In the genomic region with DNA sequence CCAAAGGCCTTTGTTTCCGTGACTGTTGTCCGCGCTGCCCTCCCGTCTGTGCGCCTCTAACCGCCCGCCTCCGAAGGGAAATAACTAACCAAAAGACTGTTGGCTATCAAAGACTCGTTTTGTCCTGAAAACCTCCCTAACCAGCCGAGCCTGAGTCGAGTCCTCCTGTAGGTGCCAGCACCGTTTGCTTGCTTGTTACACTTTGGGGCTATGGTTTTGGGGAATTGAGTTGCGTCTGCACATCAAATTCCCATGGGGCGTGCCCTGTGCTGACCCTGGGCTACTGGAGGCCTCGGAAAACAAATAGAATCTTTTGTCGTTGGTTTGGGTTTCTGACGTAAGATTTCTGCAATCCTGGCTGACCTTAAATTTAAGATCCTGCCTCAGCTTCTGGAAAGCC, we compare ENCODE assay signal across 8 mouse cellular contexts. TPM values are rescaled to one million over a fixed set of nuclear protein-coding genes. Genes with fewer than 3 reads are reported as not detected.
DNase-seq lines count a peak whose midpoint lies in the region; ATAC-seq lines count a peak whose summit lies in the region.

No protein-coding gene starts in this region.

- H3K9me3 ChIP-seq in lung, embryonic 16.5 days (ENCODE audit: control insufficient read depth, low read length), result no peaks in the 10 kb centered on the region
- no peaks in the 10 kb centered on the region for H3K9me3 ChIP-seq in embryonic facial prominence, embryonic 14.5 days (ENCODE audit: control insufficient read depth, low read length)
- H3K9me3 ChIP-seq in hindbrain, embryonic 14.5 days (ENCODE audit: control insufficient read depth, low read length), result no peaks in the 10 kb centered on the region

- H3K36me3 ChIP-seq in lung, embryonic 16.5 days (ENCODE audit: control insufficient read depth, insufficient read depth, low read length), result peaks cover 26% of the 10 kb centered on the region
- H3K36me3 ChIP-seq in embryonic facial prominence, embryonic 14.5 days (ENCODE audit: control insufficient read depth, insufficient read depth, low read length), result peaks cover 31% of the 10 kb centered on the region
- H3K36me3 ChIP-seq in hindbrain, embryonic 14.5 days (replicated peaks; ENCODE audit: control insufficient read depth, insufficient read depth), result peaks cover 30% of the 10 kb centered on the region

- peak overlapping the region; percentile 90 for H3K27ac ChIP-seq in lung, embryonic 16.5 days (ENCODE audit: low read length)
- H3K27ac ChIP-seq in embryonic facial prominence, embryonic 14.5 days (replicated peaks; ENCODE audit: low read depth, low read length), result peak overlapping the region; percentile 89
- H3K27ac ChIP-seq in hindbrain, embryonic 14.5 days, result peak overlapping the region; percentile 95

- no peaks in the 10 kb centered on the region for H3K27me3 ChIP-seq in lung, embryonic 16.5 days (ENCODE audit: control insufficient read depth, insufficient read depth, low read depth, low read length)
- H3K27me3 ChIP-seq in embryonic facial prominence, embryonic 14.5 days (replicated peaks; ENCODE audit: control insufficient read depth, insufficient read depth, low read length), result no peaks in the 10 kb centered on the region
- no peaks in the 10 kb centered on the region for H3K27me3 ChIP-seq in hindbrain, embryonic 14.5 days (ENCODE audit: control insufficient read depth, insufficient read depth, low read length)

- H3K4me1 ChIP-seq in lung, embryonic 16.5 days (replicated peaks; ENCODE audit: control insufficient read depth, insufficient read depth, low read length), result peaks cover 30% of the 10 kb centered on the region
- H3K4me1 ChIP-seq in embryonic facial prominence, embryonic 14.5 days (ENCODE audit: control insufficient read depth, insufficient read depth, low read length), result peaks cover 18% of the 10 kb centered on the region
- peaks cover 27% of the 10 kb centered on the region for H3K4me1 ChIP-seq in hindbrain, embryonic 14.5 days (replicated peaks; ENCODE audit: control insufficient read depth, insufficient read depth, low read length)

- no peak for DNase-seq in lung, postnatal 14 days
- DNase-seq in embryonic facial prominence, embryonic 14.5 days (ENCODE audit: low spot score), result no peak
- DNase-seq in hindbrain, embryonic 14.5 days (ENCODE audit: low spot score), result no peak
- peak; percentile 36 for DNase-seq in lung, postnatal 36 days
- no peak for DNase-seq in urinary bladder, adult 18-20 months (ENCODE audit: low spot score in 2 of 2)
- no peak for DNase-seq in layer of hippocampus, adult 11-12 months (ENCODE audit: low spot score)
- no peak for DNase-seq in spleen, adult 18-20 months

- H3K4me2 ChIP-seq in lung, embryonic 16.5 days (ENCODE audit: low read depth, low read length), result peak overlapping the region; percentile 73
- H3K4me2 ChIP-seq in embryonic facial prominence, embryonic 14.5 days (ENCODE audit: low read depth, low read length), result peak overlapping the region; percentile 61
- H3K4me2 ChIP-seq in hindbrain, embryonic 14.5 days (replicated peaks), result peak overlapping the region; percentile 64

- peak overlapping the region; percentile 80 for H3K9ac ChIP-seq in lung, embryonic 16.5 days (ENCODE audit: low read length)
- peak overlapping the region; percentile 68 for H3K9ac ChIP-seq in embryonic facial prominence, embryonic 14.5 days (ENCODE audit: low read depth, low read length)
- H3K9ac ChIP-seq in hindbrain, embryonic 14.5 days, result peak overlapping the region; percentile 62

- ATAC-seq in lung, embryonic 16.5 days (ENCODE audit: low read depth), result no peak
- ATAC-seq in embryonic facial prominence, embryonic 14.5 days (ENCODE audit: low read depth), result no peak; the same call in 1 of the 2 replicates
- no peak for ATAC-seq in hindbrain, embryonic 14.5 days (ENCODE audit: low FRiP score)

- H3K4me3 ChIP-seq in lung, embryonic 16.5 days (ENCODE audit: low read length), result peak overlapping the region; percentile 61
- H3K4me3 ChIP-seq in embryonic facial prominence, embryonic 14.5 days (ENCODE audit: low read depth, low read length), result peak overlapping the region; percentile 48
- H3K4me3 ChIP-seq in hindbrain, embryonic 14.5 days (replicated peaks; ENCODE audit: low read length), result peak overlapping the region; percentile 81

- WGBS in lung, embryonic 16.5 days, result 2% methylated on average over 17 of the region's 17 CpGs
- 2% methylated on average over 15 of the region's 17 CpGs for WGBS in embryonic facial prominence, embryonic 14.5 days
- WGBS in hindbrain, embryonic 14.5 days, result under 1% methylated on average over 17 of the region's 17 CpGs

RNA-seq across cellular contexts. Expression of a gene that starts 0.8 kb away (rescaled TPM):
- polyA plus RNA-seq in lung, embryonic 16.5 days (2015; fragmentation: Nextera tagmentation; extraction: Ambion mirVana), result 1,289 and 1,305 TPM in 2 replicates
- 1,594 and 1,619 TPM in 2 replicates for polyA plus RNA-seq in embryonic facial prominence, embryonic 14.5 days (2014; fragmentation: Nextera tagmentation; extraction: Ambion mirVana)
- polyA plus RNA-seq in hindbrain, embryonic 14.5 days (2014; fragmentation: Nextera tagmentation; extraction: Ambion mirVana), result 725 and 835 TPM in 2 replicates

RNA-seq across cellular contexts. Expression of a gene that starts 5.1 kb away (rescaled TPM):
- polyA plus RNA-seq in lung, embryonic 16.5 days (2015; fragmentation: Nextera tagmentation; extraction: Ambion mirVana), result 1,430 and 1,443 TPM in 2 replicates
- polyA plus RNA-seq in embryonic facial prominence, embryonic 14.5 days (2014; fragmentation: Nextera tagmentation; extraction: Ambion mirVana), result 1,575 and 1,608 TPM in 2 replicates
- 767 and 952 TPM in 2 replicates for polyA plus RNA-seq in hindbrain, embryonic 14.5 days (2014; fragmentation: Nextera tagmentation; extraction: Ambion mirVana)

RNA-seq across cellular contexts. Expression of a gene that starts 6.7 kb away (rescaled TPM):
- 0.31 and 0.60 TPM in 2 replicates for polyA plus RNA-seq in lung, embryonic 16.5 days (2015; fragmentation: Nextera tagmentation; extraction: Ambion mirVana)
- 0.47 and 0.61 TPM in 2 replicates for polyA plus RNA-seq in embryonic facial prominence, embryonic 14.5 days (2014; fragmentation: Nextera tagmentation; extraction: Ambion mirVana)
- polyA plus RNA-seq in hindbrain, embryonic 14.5 days (2014; fragmentation: Nextera tagmentation; extraction: Ambion mirVana), result 0.22 TPM in 1 of 2 replicates, not detected in the other

RNA-seq across cellular contexts. Expression of a gene that starts 6.9 kb away (rescaled TPM):
- polyA plus RNA-seq in lung, embryonic 16.5 days (2015; fragmentation: Nextera tagmentation; extraction: Ambion mirVana), result 2.4 and 3.0 TPM in 2 replicates
- polyA plus RNA-seq in embryonic facial prominence, embryonic 14.5 days (2014; fragmentation: Nextera tagmentation; extraction: Ambion mirVana), result 2.3 TPM in 2 replicates
- polyA plus RNA-seq in hindbrain, embryonic 14.5 days (2014; fragmentation: Nextera tagmentation; extraction: Ambion mirVana), result 1.7 and 1.8 TPM in 2 replicates

RNA-seq across cellular contexts. Expression of a gene that starts 24.8 kb away (rescaled TPM):
- 99.2 and 100 TPM in 2 replicates for polyA plus RNA-seq in lung, embryonic 16.5 days (2015; fragmentation: Nextera tagmentation; extraction: Ambion mirVana)
- 80.3 and 88.8 TPM in 2 replicates for polyA plus RNA-seq in embryonic facial prominence, embryonic 14.5 days (2014; fragmentation: Nextera tagmentation; extraction: Ambion mirVana)
- 91.0 and 93.5 TPM in 2 replicates for polyA plus RNA-seq in hindbrain, embryonic 14.5 days (2014; fragmentation: Nextera tagmentation; extraction: Ambion mirVana)
